Mouse (Mus musculus): ENCODE data around the gene Clk1.

The Clk1 gene

DNA sequence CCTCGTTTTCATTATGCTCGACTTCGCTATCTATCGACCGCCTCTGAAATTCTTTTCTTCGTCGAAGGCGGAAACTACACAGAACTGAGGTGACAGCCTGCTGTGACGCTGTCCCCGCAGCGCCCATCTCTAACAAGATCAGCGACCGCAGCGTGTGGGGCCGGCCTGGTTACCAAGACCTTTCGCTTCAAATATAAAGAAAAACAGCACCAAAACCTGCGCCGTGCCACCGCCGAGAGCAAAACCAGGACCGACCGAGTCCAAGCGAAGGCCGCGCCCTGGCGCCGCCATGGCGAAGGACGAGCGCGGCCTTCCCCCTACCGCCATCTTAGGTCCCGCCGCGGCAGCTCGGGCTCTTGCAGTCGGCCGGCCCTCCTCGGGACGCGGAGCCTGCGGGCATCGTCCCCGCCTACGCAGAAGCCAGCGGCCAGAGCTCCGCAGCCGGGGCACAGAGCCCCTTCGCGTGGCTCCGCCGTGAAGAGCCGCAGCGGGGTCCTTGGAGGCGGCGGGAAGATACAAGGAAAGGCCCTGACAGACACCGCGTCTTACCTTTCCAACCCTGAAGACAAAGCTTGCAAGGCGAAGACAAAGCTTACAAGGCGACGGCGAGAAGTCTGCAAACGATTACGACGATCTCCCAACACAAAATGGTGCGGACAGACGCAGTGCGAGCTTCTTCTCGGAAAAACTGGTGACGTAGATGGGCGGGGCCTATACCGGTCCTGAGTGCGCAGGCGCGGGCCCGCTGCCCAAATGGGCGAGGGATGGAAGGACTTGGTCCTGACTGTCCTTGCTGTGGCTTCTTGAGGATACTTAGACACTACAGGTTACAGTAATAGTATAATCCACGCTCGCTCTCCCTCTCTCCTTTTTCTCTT lies at the start of gene Clk1:
TSS of gene Clk1 (minus strand) at position 696 of the 878 bp plus-strand sequence.
- DNase-seq (ENCODE audit: low spot score) = peak; percentile 99

DNA sequence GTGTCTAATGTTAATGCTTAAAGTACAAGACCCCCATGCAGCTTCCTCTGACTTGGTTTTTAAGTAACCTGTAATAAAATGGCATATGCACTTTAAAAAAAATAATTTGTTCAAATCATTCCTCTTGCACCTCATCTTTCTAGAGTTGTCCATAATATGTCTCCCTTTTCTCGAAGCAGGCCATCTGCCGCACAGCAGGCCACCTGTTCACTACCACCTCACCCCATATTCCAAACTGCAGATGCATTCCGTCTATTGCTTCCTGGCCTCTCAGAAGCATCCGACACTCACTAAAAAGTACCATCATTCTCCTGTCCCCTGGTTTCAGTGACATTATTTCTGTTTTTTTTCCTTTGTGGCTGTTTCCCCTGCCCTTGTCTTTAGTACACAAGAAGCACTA lies 41.7 kb upstream of the Clk1 start:
- DNase-seq (ENCODE audit: low spot score) = no peak

- no peak for DNase-seq (ENCODE audit: low spot score)
Observed at GRCm38 (mm10) chr1:58465042-58465441, 41.2 kb upstream of the Clk1 start.

GRCm38 (mm10) chr1:58463935-58464334 lies 40.1 kb upstream of the Clk1 start:
- no peak for DNase-seq (ENCODE audit: low spot score)

DNA sequence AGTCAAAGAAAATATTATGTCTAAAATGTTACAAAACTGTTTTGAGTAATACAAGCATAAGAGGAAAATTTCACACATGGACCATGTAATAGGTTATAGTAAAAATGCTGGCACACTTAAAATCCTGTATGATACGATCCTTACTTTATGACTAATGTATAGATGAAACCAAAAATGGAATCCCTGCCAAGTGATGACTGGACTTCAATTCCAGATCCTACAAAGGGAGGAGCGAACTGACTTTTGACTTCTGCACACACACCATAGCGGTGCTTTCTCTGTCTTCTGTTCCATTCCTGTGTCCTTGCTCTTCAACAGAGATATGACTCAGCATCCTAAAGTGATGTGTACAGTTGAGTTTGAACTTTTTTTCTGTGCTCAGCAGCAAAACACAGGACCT lies 36.7 kb upstream of the Clk1 start:
- DNase-seq (ENCODE audit: low spot score) = no peak

DNA sequence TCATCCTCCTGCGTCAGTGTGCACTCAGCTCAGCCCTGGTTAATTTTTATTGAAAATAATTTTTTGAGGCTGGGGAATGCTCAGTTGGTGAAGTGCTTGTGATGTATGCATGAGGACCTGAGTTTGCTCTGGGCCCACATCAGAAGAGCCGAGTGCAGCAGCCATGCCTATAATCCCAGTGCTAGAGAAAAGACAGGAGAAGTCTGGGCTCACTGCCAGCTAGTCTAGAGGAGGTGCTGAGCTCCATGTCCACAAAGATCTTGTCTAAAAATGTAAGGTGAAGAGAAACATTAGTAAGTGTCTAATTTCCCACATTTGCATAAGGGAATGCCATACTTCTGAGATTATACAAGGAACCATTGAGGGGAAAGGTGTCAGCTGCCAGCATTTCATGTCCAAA lies 35.0 kb upstream of the Clk1 start:
- DNase-seq (ENCODE audit: low spot score) = no peak

- DNase-seq (ENCODE audit: low spot score) = no peak
Observed at GRCm38 (mm10) chr1:58458175-58458574, 34.3 kb upstream of the Clk1 start.

- no peak for DNase-seq (ENCODE audit: low spot score)
Observed at GRCm38 (mm10) chr1:58454316-58454715, 30.4 kb upstream of the Clk1 start.

DNA sequence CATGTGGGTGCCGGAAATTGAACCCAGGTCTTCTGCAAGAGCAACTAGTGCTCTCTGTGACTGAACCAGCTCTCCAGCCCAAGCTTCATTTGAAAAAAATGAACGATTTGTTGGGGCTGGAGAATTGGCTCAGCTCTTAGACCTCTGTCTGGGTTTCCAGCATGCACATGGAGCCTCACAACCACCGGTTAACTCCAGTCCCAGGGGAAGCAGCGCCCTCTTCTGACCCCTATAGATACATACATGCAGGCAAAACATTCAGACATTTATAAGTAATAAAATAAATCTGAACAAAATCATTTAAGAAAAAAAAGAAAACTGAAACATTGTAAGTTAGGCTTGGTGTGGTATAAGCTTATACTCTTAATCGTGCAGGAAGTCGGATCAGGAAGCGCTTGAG lies 24.5 kb upstream of the Clk1 start:
- no peak for DNase-seq (ENCODE audit: low spot score)

DNA sequence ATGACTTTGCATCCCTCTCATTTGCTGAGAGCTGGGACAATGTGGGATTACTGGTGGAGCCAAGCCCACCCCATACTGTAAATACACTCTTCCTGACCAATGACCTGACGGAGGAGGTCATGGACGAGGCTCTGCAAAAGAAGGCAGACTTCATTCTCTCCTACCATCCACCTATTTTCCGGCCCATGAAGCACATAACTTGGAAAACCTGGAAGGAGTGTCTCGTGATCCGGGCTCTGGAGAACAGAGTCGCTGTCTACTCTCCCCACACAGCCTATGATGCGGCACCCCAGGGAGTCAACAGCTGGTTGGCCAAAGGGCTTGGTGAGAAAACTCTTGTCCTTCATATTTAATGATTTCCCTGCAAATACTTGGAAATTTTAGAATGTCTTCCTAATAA lies 23.9 kb upstream of the Clk1 start:
- no peak for DNase-seq (ENCODE audit: low spot score)

GRCm38 (mm10) chr1:58445861-58446260 lies 22.0 kb upstream of the Clk1 start:
- no peak for DNase-seq (ENCODE audit: low spot score)

DNA sequence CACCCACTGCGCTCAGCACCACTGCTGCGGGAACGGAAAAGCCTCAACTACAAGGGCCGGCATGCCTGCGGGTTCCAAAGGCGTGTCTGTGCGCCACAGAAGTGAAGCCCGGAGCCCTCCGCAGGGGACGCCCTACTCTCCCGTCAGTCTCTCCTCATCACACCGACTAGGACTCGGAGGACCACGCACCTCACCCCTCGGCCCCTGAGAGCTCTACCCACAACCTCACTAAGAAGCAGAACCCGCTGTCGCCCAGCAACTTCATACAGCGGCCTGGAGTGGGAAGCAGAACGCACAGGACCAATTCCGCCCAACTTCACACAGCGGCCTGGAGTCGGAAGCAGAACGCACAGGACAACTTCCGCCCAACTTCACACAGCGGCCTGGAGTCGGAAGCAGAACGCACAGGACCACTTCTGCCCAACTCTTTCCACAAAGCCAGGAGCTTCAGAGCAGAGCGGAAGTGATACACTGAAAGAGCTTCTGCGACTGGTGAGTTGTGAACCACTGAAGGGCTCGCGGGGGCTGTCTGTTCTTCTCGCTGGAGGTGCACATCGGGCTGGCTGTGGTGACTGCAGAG lies 21.4 kb upstream of the Clk1 start, which contains the start of the genes Nif3l1 and Ppil3:
TSS of gene Nif3l1 (plus strand) at position 9 of the 580 bp plus-strand sequence.
TSS of gene Ppil3 (minus strand) at position 344 of the 580 bp plus-strand sequence.
- DNase-seq (ENCODE audit: low spot score) = peak; percentile 68

GRCm38 (mm10) chr1:58444691-58445090 lies 20.8 kb upstream of the Clk1 start:
- no peak for DNase-seq (ENCODE audit: low spot score)

- no peak for DNase-seq (ENCODE audit: low spot score)
Observed at GRCm38 (mm10) chr1:58424551-58424950, 685 bp upstream of the Clk1 start.

DNA sequence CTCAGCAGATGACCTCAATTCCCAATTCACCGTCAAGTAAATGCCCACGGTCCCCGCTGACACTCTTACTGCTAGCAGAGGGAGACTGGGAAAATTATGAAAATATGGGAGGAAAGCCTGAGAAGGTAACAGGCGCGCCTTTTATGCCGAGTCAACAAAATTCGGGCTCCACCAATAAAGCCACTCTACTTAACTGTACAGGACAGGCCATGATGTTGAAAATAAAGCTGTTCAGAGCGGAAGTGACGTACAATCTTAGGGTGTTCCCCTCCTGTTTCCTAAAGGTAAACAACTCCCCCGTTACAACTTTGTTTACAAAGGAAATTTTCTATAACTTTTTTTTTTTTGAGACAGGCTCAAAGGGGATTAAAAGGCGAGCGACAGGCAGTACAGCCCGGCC lies 987 bp downstream of the Clk1 start:
- DNase-seq (ENCODE audit: low spot score) = no peak

DNA sequence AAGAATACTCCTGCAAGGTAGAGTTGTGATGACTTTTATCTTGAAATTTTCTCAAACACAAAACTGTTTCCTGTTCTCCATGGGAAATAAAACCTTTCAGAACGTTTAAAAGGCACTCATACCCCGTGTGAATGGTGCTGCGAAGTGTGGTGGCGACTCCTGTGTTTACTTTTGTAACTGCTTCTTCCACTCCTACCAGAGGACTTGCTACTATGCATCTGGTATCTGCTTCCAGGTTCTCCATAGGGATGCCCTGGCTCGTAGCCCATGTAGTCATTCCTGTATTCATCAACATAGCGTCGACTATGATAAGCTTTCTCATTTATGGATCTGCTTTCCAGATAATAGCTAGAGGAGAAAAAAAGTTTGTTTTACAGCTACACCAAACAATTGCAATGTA lies 2.9 kb downstream of the Clk1 start:
- no peak for DNase-seq (ENCODE audit: low spot score)

- DNase-seq (ENCODE audit: low spot score) = no peak
Observed at GRCm38 (mm10) chr1:58420032-58420431, 3.8 kb downstream of the Clk1 start.

GRCm38 (mm10) chr1:58416048-58416447 lies 7.8 kb downstream of the Clk1 start:
- DNase-seq (ENCODE audit: low spot score) = no peak

GRCm38 (mm10) chr1:58415442-58415841 lies 8.4 kb downstream of the Clk1 start:
- DNase-seq (ENCODE audit: low spot score) = no peak

DNA sequence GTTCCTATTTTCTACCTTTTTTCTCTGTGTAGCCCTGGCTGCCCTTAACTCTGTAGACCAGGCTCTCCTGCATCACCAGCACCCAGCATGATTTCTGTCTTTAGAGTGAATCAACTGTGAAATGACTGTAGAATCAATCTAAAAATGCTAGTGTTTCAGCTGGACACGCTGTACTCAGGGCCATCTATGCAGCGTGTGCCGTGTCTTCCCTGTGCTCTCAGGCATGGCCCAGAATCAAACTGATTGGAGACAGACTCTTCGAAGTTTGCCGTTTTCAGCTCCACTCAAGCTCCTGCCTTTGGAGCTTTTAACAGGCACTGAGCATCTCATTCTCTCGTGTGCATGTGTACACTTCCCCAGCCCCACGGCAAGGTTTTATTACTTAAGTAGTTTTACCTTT lies 13.1 kb downstream of the Clk1 start:
- DNase-seq (ENCODE audit: low spot score) = no peak

GRCm38 (mm10) chr1:58410198-58410588 lies 13.7 kb downstream of the Clk1 start:
- DNase-seq (ENCODE audit: low spot score) = no peak

- DNase-seq (ENCODE audit: low spot score) = no peak
Observed at GRCm38 (mm10) chr1:58409553-58410197, 14.2 kb downstream of the Clk1 start.

- DNase-seq (ENCODE audit: low spot score) = no peak
Observed at GRCm38 (mm10) chr1:58408141-58408540, 15.7 kb downstream of the Clk1 start.
